Mouse (Mus musculus) midbrain, embryonic 13.5 days (tissue): ENCODE data around the gene Prkcb. TPM values are rescaled to one million over a fixed set of nuclear protein-coding genes. Genes with fewer than 3 reads are reported as not detected.

ENCODE experiments used
- ATAC-seq: fragments of 200-750 bp; cut with Nextera tagmentation; 2 replicates; pipeline ENCODE4 v1.8.0; 2017; ENCODE audit warnings: mild to moderate bottlenecking, moderate TSS enrichment, moderate library complexity
- H3K27ac ChIP-seq: fragments of 300-500 bp; sonication (generic); 2 replicates; pipeline ENCODE4 v1.5.1; 2015; ENCODE audit warnings: inconsistent platforms, mild to moderate bottlenecking, moderate library complexity
- H3K27me3 ChIP-seq: fragments of 300-500 bp; sonication (generic); 2 replicates; pipeline ENCODE4 v1.6.1; 2015; ENCODE audit warnings: mild to moderate bottlenecking, inconsistent platforms
- H3K36me3 ChIP-seq: fragments of 300-500 bp; sonication (generic); 2 replicates; pipeline ENCODE4 v1.6.1; 2015; ENCODE audit warnings: mild to moderate bottlenecking, inconsistent platforms
- H3K4me1 ChIP-seq: fragments of 300-500 bp; sonication (generic); replicated peaks from 2 replicates; pipeline ENCODE4 v1.6.1; 2015; ENCODE audit warnings: inconsistent platforms
- H3K4me2 ChIP-seq: fragments of 300-500 bp; sonication (generic); replicated peaks from 2 replicates; pipeline ENCODE4 v1.6.1; 2015; ENCODE audit warnings: moderate library complexity, mild to moderate bottlenecking, inconsistent platforms
- H3K4me3 ChIP-seq: fragments of 300-500 bp; sonication (generic); replicated peaks from 2 replicates; pipeline ENCODE4 v1.5.1; 2015; ENCODE audit warnings: mild to moderate bottlenecking, inconsistent platforms
- H3K9ac ChIP-seq: fragments of 300-500 bp; sonication (generic); replicated peaks from 2 replicates; pipeline ENCODE4 v1.6.1; 2015; ENCODE audit warnings: mild to moderate bottlenecking, inconsistent platforms
- H3K9me3 ChIP-seq: fragments of 300-500 bp; sonication (generic); 2 replicates; pipeline ENCODE4 v1.6.1; 2016; ENCODE audit warnings: mild to moderate bottlenecking, inconsistent platforms
- WGBS: fragments of 180-500 bp; shearing (Covaris S2); methylation state at CpG from one replicate; pipeline ENCODE4 v1.1.7; 2015; 5-methylcytosine and 5-hydroxymethylcytosine counted together
- polyA plus RNA-seq: library from polyadenylated mRNA; unstranded; fragments of >200 nt; fragmentation: Nextera tagmentation; extraction: Ambion mirVana; gene quantifications from 2 replicates; pipeline ENCODE4 v1.2.1, GENCODE M21; 2015

The Prkcb gene
- polyA plus RNA-seq, 1 experiment from 2014 or later = 46.4 TPM

GRCm38 (mm10) chr7:122292151-122292550 lies 3.6 kb downstream of the Prkcb start:
- peaks cover 39% of the 10 kb centered on the region for H3K27me3 ChIP-seq
- H3K4me2 ChIP-seq = no peak overlapping the region
- no peak overlapping the region for H3K4me3 ChIP-seq
- H3K9me3 ChIP-seq = no peaks in the 10 kb centered on the region
- no peak for ATAC-seq
- no peak overlapping the region for H3K27ac ChIP-seq
- WGBS = 61% methylated on average over 7 of the region's 7 CpGs
- no peak overlapping the region for H3K9ac ChIP-seq
- H3K4me1 ChIP-seq = peaks cover 12% of the 10 kb centered on the region
- H3K36me3 ChIP-seq = no peaks in the 10 kb centered on the region

GRCm38 (mm10) chr7:122294111-122294510 lies 5.6 kb downstream of the Prkcb start:
- WGBS = 89% methylated on average over 7 of the region's 7 CpGs
- Histone ChIP-seq H3K4me3 (no peak overlapping the region), H3K9me3 (no peaks in the 10 kb centered on the region), H3K4me1 (peaks cover 8% of the 10 kb centered on the region; the same call in 1 of the 2 replicates), H3K4me2 (no peak overlapping the region), H3K27me3 (peaks cover 28% of the 10 kb centered on the region; the same call in 1 of the 2 replicates), H3K9ac (no peak overlapping the region), H3K27ac (no peak overlapping the region), H3K36me3 (no peaks in the 10 kb centered on the region)
- no peak for ATAC-seq

- ATAC-seq = no peak
- 87% methylated on average over 4 of the region's 4 CpGs for WGBS
- no peaks in the 10 kb centered on the region for H3K36me3 ChIP-seq
- H3K4me1 ChIP-seq = no peaks in the 10 kb centered on the region; the same call in 1 of the 2 replicates
- no peak overlapping the region for H3K4me3 ChIP-seq
- no peak overlapping the region for H3K4me2 ChIP-seq
- H3K27ac ChIP-seq = no peak overlapping the region
- no peak overlapping the region for H3K9ac ChIP-seq
- no peaks in the 10 kb centered on the region for H3K9me3 ChIP-seq
- H3K27me3 ChIP-seq = peaks cover 17% of the 10 kb centered on the region; the same call in 1 of the 2 replicates
These were observed 6.8 kb downstream of the Prkcb start for GRCm38 (mm10) chr7:122295363-122295762.

- Histone ChIP-seq H3K36me3 (no peaks in the 10 kb centered on the region), H3K27ac (no peak overlapping the region), H3K4me2 (no peak overlapping the region), H3K4me1 (no peaks in the 10 kb centered on the region; the same call in 1 of the 2 replicates), H3K4me3 (no peak overlapping the region), H3K27me3 (peaks cover 9% of the 10 kb centered on the region; the same call in 1 of the 2 replicates), H3K9ac (no peak overlapping the region), H3K9me3 (no peaks in the 10 kb centered on the region)
- no peak for ATAC-seq
- WGBS = 74% methylated on average over 1 of the region's 1 CpGs
These were observed 7.8 kb downstream of the Prkcb start for GRCm38 (mm10) chr7:122296331-122296730.

- WGBS = 93% methylated on average over 3 of the region's 3 CpGs
- H3K27me3 ChIP-seq = peaks cover 5% of the 10 kb centered on the region; the same call in 1 of the 2 replicates
- no peak for ATAC-seq
- no peaks in the 10 kb centered on the region for H3K9me3 ChIP-seq
- no peak overlapping the region for H3K9ac ChIP-seq
- no peaks in the 10 kb centered on the region for H3K36me3 ChIP-seq
- H3K4me1 ChIP-seq = no peaks in the 10 kb centered on the region; the same call in 1 of the 2 replicates
- no peak overlapping the region for H3K4me3 ChIP-seq
- H3K27ac ChIP-seq = no peak overlapping the region
- H3K4me2 ChIP-seq = no peak overlapping the region
These were observed 8.3 kb downstream of the Prkcb start for GRCm38 (mm10) chr7:122296805-122297204.

GRCm38 (mm10) chr7:122297627-122298026 lies 9.1 kb downstream of the Prkcb start:
- no peak for ATAC-seq
- Histone ChIP-seq H3K27me3 (no peaks in the 10 kb centered on the region), H3K4me2 (no peak overlapping the region), H3K27ac (no peak overlapping the region), H3K36me3 (no peaks in the 10 kb centered on the region), H3K9me3 (no peaks in the 10 kb centered on the region), H3K9ac (no peak overlapping the region), H3K4me1 (no peaks in the 10 kb centered on the region), H3K4me3 (no peak overlapping the region)
- 78% methylated on average over 3 of the region's 3 CpGs for WGBS

GRCm38 (mm10) chr7:122298715-122299114 lies 10.2 kb downstream of the Prkcb start:
- no peaks in the 10 kb centered on the region for H3K36me3 ChIP-seq
- H3K27me3 ChIP-seq = no peaks in the 10 kb centered on the region
- no peaks in the 10 kb centered on the region for H3K9me3 ChIP-seq
- no peak overlapping the region for H3K9ac ChIP-seq
- H3K27ac ChIP-seq = no peak overlapping the region
- H3K4me1 ChIP-seq = no peaks in the 10 kb centered on the region
- 69% methylated on average over 2 of the region's 2 CpGs for WGBS
- H3K4me2 ChIP-seq = no peak overlapping the region
- no peak for ATAC-seq
- H3K4me3 ChIP-seq = no peak overlapping the region

- H3K4me2 ChIP-seq = no peak overlapping the region
- H3K27ac ChIP-seq = no peak overlapping the region
- no peak for ATAC-seq
- H3K36me3 ChIP-seq = no peaks in the 10 kb centered on the region
- no peaks in the 10 kb centered on the region for H3K4me1 ChIP-seq
- no peak overlapping the region for H3K9ac ChIP-seq
- 88% methylated on average over 4 of the region's 4 CpGs for WGBS
- H3K4me3 ChIP-seq = no peak overlapping the region
- H3K27me3 ChIP-seq = no peaks in the 10 kb centered on the region
- H3K9me3 ChIP-seq = no peaks in the 10 kb centered on the region
These were observed 12.0 kb downstream of the Prkcb start for GRCm38 (mm10) chr7:122300538-122300937.

- WGBS = 91% methylated on average over 6 of the region's 6 CpGs
- Histone ChIP-seq H3K9ac (no peak overlapping the region), H3K4me1 (no peaks in the 10 kb centered on the region)
These were observed 14.0 kb downstream of the Prkcb start for GRCm38 (mm10) chr7:122302538-122302937.

GRCm38 (mm10) chr7:122303988-122304387 lies 15.4 kb downstream of the Prkcb start:
- no peaks in the 10 kb centered on the region for H3K9me3 ChIP-seq
- no peak overlapping the region for H3K27ac ChIP-seq
- no peak overlapping the region for H3K9ac ChIP-seq
- H3K4me1 ChIP-seq = no peaks in the 10 kb centered on the region
- no peaks in the 10 kb centered on the region for H3K27me3 ChIP-seq
- H3K4me3 ChIP-seq = no peak overlapping the region
- WGBS = 70% methylated on average over 3 of the region's 3 CpGs
- H3K36me3 ChIP-seq = no peaks in the 10 kb centered on the region
- no peak overlapping the region for H3K4me2 ChIP-seq
- ATAC-seq = no peak

More at GRCm38 (mm10) chr7:122302538-122302937, 14.0 kb downstream of the Prkcb start:
- ATAC-seq = no peak
- no peak overlapping the region for H3K4me2 ChIP-seq
- no peaks in the 10 kb centered on the region for H3K9me3 ChIP-seq
- H3K27me3 ChIP-seq = no peaks in the 10 kb centered on the region
- H3K4me3 ChIP-seq = no peak overlapping the region
- H3K36me3 ChIP-seq = no peaks in the 10 kb centered on the region
- no peak overlapping the region for H3K27ac ChIP-seq

- Histone ChIP-seq H3K4me3 (no peak overlapping the region), H3K9me3 (no peaks in the 10 kb centered on the region), H3K27ac (no peak overlapping the region), H3K36me3 (no peaks in the 10 kb centered on the region), H3K27me3 (no peaks in the 10 kb centered on the region), H3K9ac (no peak overlapping the region), H3K4me1 (no peaks in the 10 kb centered on the region), H3K4me2 (no peak overlapping the region)
- WGBS = 87% methylated on average over 2 of the region's 2 CpGs
- ATAC-seq = no peak
These were observed 16.0 kb downstream of the Prkcb start for GRCm38 (mm10) chr7:122304521-122304920.

GRCm38 (mm10) chr7:122307241-122307640 lies 18.7 kb downstream of the Prkcb start:
- Histone ChIP-seq H3K4me3 (no peak overlapping the region), H3K9ac (no peak overlapping the region), H3K27ac (no peak overlapping the region), H3K27me3 (no peaks in the 10 kb centered on the region), H3K9me3 (no peaks in the 10 kb centered on the region), H3K4me1 (peaks cover 2% of the 10 kb centered on the region), H3K4me2 (no peak overlapping the region), H3K36me3 (no peaks in the 10 kb centered on the region)
- 89% methylated on average over 9 of the region's 9 CpGs for WGBS
- ATAC-seq = no peak

GRCm38 (mm10) chr7:122308661-122309060 lies 20.1 kb downstream of the Prkcb start:
- no peak overlapping the region for H3K4me3 ChIP-seq
- H3K27ac ChIP-seq = no peak overlapping the region
- H3K4me2 ChIP-seq = no peak overlapping the region
- H3K27me3 ChIP-seq = no peaks in the 10 kb centered on the region
- 86% methylated on average over 5 of the region's 5 CpGs for WGBS
- H3K9ac ChIP-seq = no peak overlapping the region
- H3K36me3 ChIP-seq = no peaks in the 10 kb centered on the region
- no peak for ATAC-seq
- peaks cover 12% of the 10 kb centered on the region for H3K4me1 ChIP-seq
- no peaks in the 10 kb centered on the region for H3K9me3 ChIP-seq
